Mouse (Mus musculus): ENCODE data around the gene Cby1. TPM values are rescaled to one million over a fixed set of nuclear protein-coding genes. Genes with fewer than 3 reads are reported as not detected.

The Cby1 gene
- polyA plus RNA-seq, 1 experiment from 2014 or later, result 48.7 TPM

GRCm38 (mm10) chr15:79677936-79678335, 18.9 kb downstream of the Cby1 start:
- no peak overlapping the region for H3K9ac ChIP-seq (ENCODE audit: low read length)
- WGBS, result 86% methylated on average over 2 of the region's 2 CpGs
- ATAC-seq (ENCODE audit: insufficient number of reproducible peaks, insufficient read depth, low FRiP score, low read depth), result no peak
- no peaks in the 10 kb centered on the region for H3K9me3 ChIP-seq (ENCODE audit: control insufficient read depth, low read length)
- H3K27me3 ChIP-seq (ENCODE audit: control insufficient read depth, insufficient read depth, low read length), result no peaks in the 10 kb centered on the region
- H3K36me3 ChIP-seq (ENCODE audit: control insufficient read depth, insufficient read depth, low read length), result peaks cover 46% of the 10 kb centered on the region
- no peak overlapping the region for H3K4me3 ChIP-seq (ENCODE audit: control insufficient read depth in 1 of 2, insufficient read depth in 1 of 2, low read depth in 1 of 2, low read length in 2 of 2)
- peaks cover 8 to 23% of the 10 kb centered on the region in 2 experiments for H3K4me1 ChIP-seq (ENCODE audit: control insufficient read depth in 2 of 2, insufficient read depth in 2 of 2, low read length in 2 of 2)
- H3K4me2 ChIP-seq (ENCODE audit: low read length), result no peak overlapping the region
- no peak overlapping the region for H3K27ac ChIP-seq (replicated peaks in 1 of 2; ENCODE audit: control insufficient read depth in 1 of 2, insufficient read depth in 1 of 2, low read depth in 2 of 2, low read length in 2 of 2)

- H3K4me1 ChIP-seq (ENCODE audit: control insufficient read depth in 2 of 2, insufficient read depth in 2 of 2, low read length in 2 of 2), result peaks cover 28 to 58% of the 10 kb centered on the region in 2 experiments
- peak overlapping the region in 1 of 2 experiments; percentile 96; a peak in 1 of 4 replicates for H3K4me3 ChIP-seq (ENCODE audit: control insufficient read depth in 1 of 2, insufficient read depth in 1 of 2, low read depth in 1 of 2, low read length in 2 of 2)
- no peaks in the 10 kb centered on the region for H3K27me3 ChIP-seq (ENCODE audit: control insufficient read depth, insufficient read depth, low read length)
- H3K9me3 ChIP-seq (ENCODE audit: control insufficient read depth, low read length), result no peaks in the 10 kb centered on the region
- peaks cover 8% of the 10 kb centered on the region for H3K36me3 ChIP-seq (ENCODE audit: control insufficient read depth, insufficient read depth, low read length)
- H3K4me2 ChIP-seq (ENCODE audit: low read length), result peak overlapping the region; percentile 97
- 70% methylated on average over 4 of the region's 4 CpGs for WGBS
- H3K27ac ChIP-seq (replicated peaks in 1 of 2; ENCODE audit: control insufficient read depth in 1 of 2, insufficient read depth in 1 of 2, low read depth in 2 of 2, low read length in 2 of 2), result peak overlapping the region; percentile 5 to 62; a peak in 3 of 4 replicates
- peak overlapping the region; percentile 99 for H3K9ac ChIP-seq (ENCODE audit: low read length)
- ATAC-seq (ENCODE audit: insufficient number of reproducible peaks, insufficient read depth, low FRiP score, low read depth), result no peak
Observed at GRCm38 (mm10) chr15:79681973-79682372, 23.0 kb downstream of the Cby1 start.

GRCm38 (mm10) chr15:79683146-79683545, 24.1 kb downstream of the Cby1 start:
- no peak for ATAC-seq (ENCODE audit: insufficient number of reproducible peaks, insufficient read depth, low FRiP score, low read depth)
- no peaks in the 10 kb centered on the region for H3K36me3 ChIP-seq (ENCODE audit: control insufficient read depth, insufficient read depth, low read length)
- H3K4me2 ChIP-seq (ENCODE audit: low read length), result peak overlapping the region; percentile 97
- WGBS, result 53% methylated on average over 6 of the region's 6 CpGs
- H3K4me1 ChIP-seq (ENCODE audit: control insufficient read depth in 2 of 2, insufficient read depth in 2 of 2, low read length in 2 of 2), result peaks cover 28 to 58% of the 10 kb centered on the region in 2 experiments
- H3K27ac ChIP-seq (replicated peaks in 1 of 2; ENCODE audit: control insufficient read depth in 1 of 2, insufficient read depth in 1 of 2, low read depth in 2 of 2, low read length in 2 of 2), result peak overlapping the region; percentile 54 to 62
- no peaks in the 10 kb centered on the region for H3K9me3 ChIP-seq (ENCODE audit: control insufficient read depth, low read length)
- H3K9ac ChIP-seq (ENCODE audit: low read length), result peak overlapping the region; percentile 99
- H3K4me3 ChIP-seq (ENCODE audit: control insufficient read depth in 1 of 2, insufficient read depth in 1 of 2, low read depth in 1 of 2, low read length in 2 of 2), result peak overlapping the region in 1 of 2 experiments; percentile 96; a peak in 3 of 4 replicates
- H3K27me3 ChIP-seq (ENCODE audit: control insufficient read depth, insufficient read depth, low read length), result no peaks in the 10 kb centered on the region

GRCm38 (mm10) chr15:79683707-79684465, 24.9 kb downstream of the Cby1 start:
- Histone ChIP-seq H3K4me3 (ENCODE audit: control insufficient read depth in 1 of 2, insufficient read depth in 1 of 2, low read depth in 1 of 2, low read length in 2 of 2) (peak overlapping the region; percentile 80 to 96), H3K9ac (ENCODE audit: low read length) (peak overlapping the region; percentile 99), H3K27ac (replicated peaks in 1 of 2; ENCODE audit: control insufficient read depth in 1 of 2, insufficient read depth in 1 of 2, low read depth in 2 of 2, low read length in 2 of 2) (peak overlapping the region; percentile 23 to 62)

GRCm38 (mm10) chr15:79684616-79685015, 25.6 kb downstream of the Cby1 start:
- Histone ChIP-seq H3K9ac (ENCODE audit: low read length) (peak overlapping the region; percentile 99), H3K27ac (replicated peaks in 1 of 2; ENCODE audit: control insufficient read depth in 1 of 2, insufficient read depth in 1 of 2, low read depth in 2 of 2, low read length in 2 of 2) (no peak overlapping the region), H3K27me3 (ENCODE audit: control insufficient read depth, insufficient read depth, low read length) (no peaks in the 10 kb centered on the region), H3K36me3 (ENCODE audit: control insufficient read depth, insufficient read depth, low read length) (no peaks in the 10 kb centered on the region), H3K4me1 (ENCODE audit: control insufficient read depth in 2 of 2, insufficient read depth in 2 of 2, low read length in 2 of 2) (peaks cover 28 to 64% of the 10 kb centered on the region in 2 experiments), H3K4me2 (ENCODE audit: low read length) (peak overlapping the region; percentile 97), H3K4me3 (ENCODE audit: control insufficient read depth in 1 of 2, insufficient read depth in 1 of 2, low read depth in 1 of 2, low read length in 2 of 2) (peak overlapping the region; percentile 80 to 96; a peak in 3 of 4 replicates), H3K9me3 (ENCODE audit: control insufficient read depth, low read length) (no peaks in the 10 kb centered on the region)
- ATAC-seq (ENCODE audit: insufficient number of reproducible peaks, insufficient read depth, low FRiP score, low read depth), result no peak
- 68% methylated on average over 6 of the region's 6 CpGs for WGBS

More at GRCm38 (mm10) chr15:79683707-79684465, 24.9 kb downstream of the Cby1 start:
- no peaks in the 10 kb centered on the region for H3K27me3 ChIP-seq (ENCODE audit: control insufficient read depth, insufficient read depth, low read length)
- no peak for ATAC-seq (ENCODE audit: insufficient number of reproducible peaks, insufficient read depth, low FRiP score, low read depth)
- no peaks in the 10 kb centered on the region for H3K36me3 ChIP-seq (ENCODE audit: control insufficient read depth, insufficient read depth, low read length)
- 28% methylated on average over 19 of the region's 19 CpGs for WGBS
- peaks cover 28 to 63% of the 10 kb centered on the region in 2 experiments for H3K4me1 ChIP-seq (ENCODE audit: control insufficient read depth in 2 of 2, insufficient read depth in 2 of 2, low read length in 2 of 2)
- H3K4me2 ChIP-seq (ENCODE audit: low read length), result peak overlapping the region; percentile 97
- no peaks in the 10 kb centered on the region for H3K9me3 ChIP-seq (ENCODE audit: control insufficient read depth, low read length)

GRCm38 (mm10) chr15:79685141-79685641, 26.2 kb downstream of the Cby1 start:
- 25% methylated on average over 6 of the region's 6 CpGs for WGBS
- Histone ChIP-seq H3K36me3 (ENCODE audit: control insufficient read depth, insufficient read depth, low read length) (no peaks in the 10 kb centered on the region), H3K4me3 (ENCODE audit: control insufficient read depth in 1 of 2, insufficient read depth in 1 of 2, low read depth in 1 of 2, low read length in 2 of 2) (peak overlapping the region; percentile 80 to 96), H3K9ac (ENCODE audit: low read length) (peak overlapping the region; percentile 99), H3K27me3 (ENCODE audit: control insufficient read depth, insufficient read depth, low read length) (no peaks in the 10 kb centered on the region), H3K9me3 (ENCODE audit: control insufficient read depth, low read length) (no peaks in the 10 kb centered on the region), H3K4me2 (ENCODE audit: low read length) (peak overlapping the region; percentile 97), H3K4me1 (ENCODE audit: control insufficient read depth in 2 of 2, insufficient read depth in 2 of 2, low read length in 2 of 2) (peaks cover 28 to 68% of the 10 kb centered on the region in 2 experiments), H3K27ac (replicated peaks in 1 of 2; ENCODE audit: control insufficient read depth in 1 of 2, insufficient read depth in 1 of 2, low read depth in 2 of 2, low read length in 2 of 2) (peak overlapping the region; percentile 12 to 99; a peak in 1 of 4 replicates)
- no peak for ATAC-seq (ENCODE audit: insufficient number of reproducible peaks, insufficient read depth, low FRiP score, low read depth)

GRCm38 (mm10) chr15:79686046-79686869, 27.3 kb downstream of the Cby1 start:
- Histone ChIP-seq H3K27ac (replicated peaks in 1 of 2; ENCODE audit: control insufficient read depth in 1 of 2, insufficient read depth in 1 of 2, low read depth in 2 of 2, low read length in 2 of 2) (peak overlapping the region; percentile 12 to 99), H3K27me3 (ENCODE audit: control insufficient read depth, insufficient read depth, low read length) (no peaks in the 10 kb centered on the region), H3K4me2 (ENCODE audit: low read length) (peak overlapping the region; percentile 97), H3K4me1 (ENCODE audit: control insufficient read depth in 2 of 2, insufficient read depth in 2 of 2, low read length in 2 of 2) (peaks cover 25 to 60% of the 10 kb centered on the region in 2 experiments), H3K4me3 (ENCODE audit: control insufficient read depth in 1 of 2, insufficient read depth in 1 of 2, low read depth in 1 of 2, low read length in 2 of 2) (peak overlapping the region; percentile 80 to 96), H3K9me3 (ENCODE audit: control insufficient read depth, low read length) (no peaks in the 10 kb centered on the region), H3K36me3 (ENCODE audit: control insufficient read depth, insufficient read depth, low read length) (no peaks in the 10 kb centered on the region), H3K9ac (ENCODE audit: low read length) (peak overlapping the region; percentile 99)
- WGBS, result 2% methylated on average over 15 of the region's 15 CpGs
- no peak for ATAC-seq (ENCODE audit: insufficient number of reproducible peaks, insufficient read depth, low FRiP score, low read depth)
